Mouse (Mus musculus): Measurements from ENCODE around the gene Nek10.
"Not testable (repeated sequence)": the region's sequence is repeated elsewhere in the genome, so short reads cannot be mapped to it uniquely, and the experiment has no call there.

The Nek10 gene

GRCm38 (mm10) chr14:14803115-14803514 is at the start of gene Nek10:
TSS of gene Nek10 (plus strand) at chr14:14803415.
- DNase-seq (ENCODE audit: low spot score) = not testable (repeated sequence)

GRCm38 (mm10) chr14:14781169-14781568 is 22.0 kb upstream of the Nek10 start:
- no peak for DNase-seq (ENCODE audit: low spot score)

- DNase-seq (ENCODE audit: low spot score) = no peak
Observed at GRCm38 (mm10) chr14:14784223-14784622, 19.0 kb upstream of the Nek10 start.

GRCm38 (mm10) chr14:14786979-14787378 is 16.2 kb upstream of the Nek10 start:
- no peak for DNase-seq (ENCODE audit: low spot score)

- DNase-seq (ENCODE audit: low spot score) = no peak
Observed at GRCm38 (mm10) chr14:14789840-14790470, 13.3 kb upstream of the Nek10 start.

GRCm38 (mm10) chr14:14799861-14800260 is 3.4 kb upstream of the Nek10 start:
- no peak for DNase-seq (ENCODE audit: low spot score)

GRCm38 (mm10) chr14:14800332-14800731 is 2.9 kb upstream of the Nek10 start:
- DNase-seq (ENCODE audit: low spot score) = no peak

GRCm38 (mm10) chr14:14800810-14801209 is 2.4 kb upstream of the Nek10 start:
- DNase-seq (ENCODE audit: low spot score) = no peak

- DNase-seq (ENCODE audit: low spot score) = no peak
Observed at GRCm38 (mm10) chr14:14803921-14804517, 804 bp downstream of the Nek10 start.

GRCm38 (mm10) chr14:14804518-14805212 is 1.4 kb downstream of the Nek10 start:
- no peak for DNase-seq (ENCODE audit: low spot score)

- DNase-seq (ENCODE audit: low spot score) = no peak
Observed at GRCm38 (mm10) chr14:14832520-14833240, 29.5 kb downstream of the Nek10 start.

- no peak for DNase-seq (ENCODE audit: low spot score)
Observed at GRCm38 (mm10) chr14:14833498-14833897, 30.3 kb downstream of the Nek10 start.

GRCm38 (mm10) chr14:14834266-14834665 is 31.1 kb downstream of the Nek10 start:
- DNase-seq (ENCODE audit: low spot score) = no peak

- DNase-seq (ENCODE audit: low spot score) = no peak
Observed at GRCm38 (mm10) chr14:14837627-14838026, 34.4 kb downstream of the Nek10 start.

- DNase-seq (ENCODE audit: low spot score) = no peak
Observed at GRCm38 (mm10) chr14:14838109-14838508, 34.9 kb downstream of the Nek10 start.

GRCm38 (mm10) chr14:14842734-14843530 is 39.7 kb downstream of the Nek10 start:
- DNase-seq (ENCODE audit: low spot score) = no peak

GRCm38 (mm10) chr14:14852838-14853237 is 49.6 kb downstream of the Nek10 start:
- DNase-seq (ENCODE audit: low spot score) = no peak

GRCm38 (mm10) chr14:14860331-14860730 is 57.1 kb downstream of the Nek10 start:
- no peak for DNase-seq (ENCODE audit: low spot score)

GRCm38 (mm10) chr14:14863690-14864356 is 60.6 kb downstream of the Nek10 start:
- no peak for DNase-seq (ENCODE audit: low spot score)

GRCm38 (mm10) chr14:14869239-14869638 is 66.0 kb downstream of the Nek10 start:
- DNase-seq (ENCODE audit: low spot score) = no peak

- DNase-seq (ENCODE audit: low spot score) = no peak
Observed at GRCm38 (mm10) chr14:14870059-14870458, 66.8 kb downstream of the Nek10 start.
